Mouse (Mus musculus) lung, adult 2 months (tissue): ENCODE results near the gene Mast4.

Experiments
- CTCF ChIP-seq: fragments of 200-500 bp; IDR thresholded peaks from 2 replicates; pipeline ENCODE4 v1.5.1; 2011; ENCODE audit warnings: mild to moderate bottlenecking, low read length, control low read depth; ENCODE audit not compliant: insufficient read depth
- POLR2A ChIP-seq: fragments of 200-500 bp; IDR thresholded peaks from 2 replicates; pipeline ENCODE4 v1.6.1; 2011; ENCODE audit warnings: low read depth, mild to moderate bottlenecking, control low read depth, low read length, borderline replicate concordance; ENCODE audit errors: extremely low read depth

GRCm38 (mm10) chr13:102864079-102864478 lies 470.2 kb downstream of the Mast4 start:
- TF ChIP-seq CTCF (no peak), POLR2A (no peak)
